ENCODE assay signal across 17 mouse cellular contexts in the genomic region with DNA sequence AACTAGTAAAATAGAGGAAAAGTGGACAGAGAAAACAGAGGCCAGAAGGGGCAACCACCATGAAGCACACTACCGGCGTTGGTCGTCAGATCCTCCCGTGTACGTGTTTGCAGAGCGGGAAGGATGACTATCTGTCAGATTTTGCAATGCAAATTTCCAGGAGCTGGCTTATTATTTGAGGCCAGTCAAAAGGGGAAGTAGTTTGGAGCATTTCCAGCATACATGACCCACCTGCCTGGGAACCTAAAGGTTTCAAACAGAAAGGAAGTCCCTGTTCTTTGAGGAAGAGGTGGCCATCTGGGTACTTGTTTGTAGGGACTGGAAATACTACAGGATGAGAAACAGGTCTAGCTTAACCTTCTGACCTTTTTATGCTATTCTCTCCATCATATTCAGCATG.
DNase-seq lines count a peak whose midpoint lies in the region; ATAC-seq and TF ChIP-seq lines count a peak whose summit lies in the region.
"Had no signal": no experiment of that assay in that cellular context is flagged by ENCODE, and none has a peak within 500 bp of the region (broad histone marks: within the 10 kb centered on the region; RNA-seq: fewer than 3 reads in every experiment).

No protein-coding gene starts in this region.

- TF ChIP-seq EP300 in CH12.LX (IDR thresholded peaks at IDR 0.05; ENCODE audit: low read length), result peak; percentile 84

- no peaks in the 10 kb centered on the region for H3K36me3 ChIP-seq in CH12.LX (replicated peaks in 1 of 2; ENCODE audit: control insufficient read depth in 1 of 2, insufficient read depth in 1 of 2, low read length in 1 of 2)
- no peaks in the 10 kb centered on the region for H3K36me3 ChIP-seq in splenic B cell, adult 2 months (ENCODE audit: control insufficient read depth, insufficient read depth, low read length, poor library complexity, severe bottlenecking)
- H3K36me3 ChIP-seq in midbrain, postnatal 0 days (ENCODE audit: insufficient read depth, low read length), result no peaks in the 10 kb centered on the region
- H3K36me3 ChIP-seq: embryonic facial prominence, embryonic 12.5 days; forebrain, embryonic 15.5 days; heart, embryonic 13.5 days; hindbrain, embryonic 12.5 days had no signal

- H3K4me2 ChIP-seq in CH12.LX (ENCODE audit: insufficient read depth, low read depth, poor library complexity, severe bottlenecking), result peak overlapping the region; percentile 75
- H3K4me2 ChIP-seq in midbrain, postnatal 0 days (ENCODE audit: low read depth, low read length, poor library complexity, severe bottlenecking), result no peak overlapping the region
- H3K4me2 ChIP-seq: embryonic facial prominence, embryonic 12.5 days; forebrain, embryonic 15.5 days; heart, embryonic 13.5 days; hindbrain, embryonic 12.5 days had no signal

- 82% methylated on average over 6 of the region's 6 CpGs for WGBS in midbrain, postnatal 0 days

- in situ Hi-C loops in CH12.LX (cut with MboI; ENCODE audit: low pct_ligation_motif_present, low pct_unique_long_range_greater_than_20kb, low sequenced_read_pairs), result no loop called here

- TF ChIP-seq RAD21 in CH12.LX (IDR thresholded peaks at IDR 0.05; ENCODE audit: low read depth, low read length), result no peak

- H3K9ac ChIP-seq in CH12.LX (ENCODE audit: insufficient read depth, low read depth), result no peak overlapping the region
- H3K9ac ChIP-seq in midbrain, postnatal 0 days (replicated peaks; ENCODE audit: low read length, poor library complexity, severe bottlenecking), result no peak overlapping the region
- H3K9ac ChIP-seq: embryonic facial prominence, embryonic 12.5 days; forebrain, embryonic 15.5 days; heart, embryonic 13.5 days; hindbrain, embryonic 12.5 days had no signal

- peak; percentile 78 for DNase-seq in A20 (ENCODE audit: low read depth, low spot score)
- DNase-seq in CH12.LX (ENCODE audit: extremely low read depth), result peak; percentile 90
- peak; percentile 30 for DNase-seq in splenic B cell, adult 2 months (ENCODE audit: low read depth, low spot score)
- no peak for DNase-seq in midbrain, postnatal 0 days (ENCODE audit: low spot score)
- no peak for DNase-seq in yolk sac, embryonic 10.5 days (ENCODE audit: low spot score)
- DNase-seq in testis, postnatal 10 days (ENCODE audit: low spot score), result no peak
- DNase-seq: adrenal gland, adult 8-10 months; adrenal gland, postnatal 36 days; cerebellum, adult 8-10 months; cerebellum, postnatal 14 days; heart, postnatal 36 days had no signal

- H3K4me1 ChIP-seq in CH12.LX (ENCODE audit: control insufficient read depth in 1 of 2, insufficient read depth in 2 of 2), result peaks cover 16 to 22% of the 10 kb centered on the region in 2 experiments
- H3K4me1 ChIP-seq in midbrain, postnatal 0 days (ENCODE audit: insufficient read depth, low read length), result no peaks in the 10 kb centered on the region
- H3K4me1 ChIP-seq: forebrain, embryonic 15.5 days; hindbrain, embryonic 12.5 days had no signal

- H3K9me3 ChIP-seq in CH12.LX (replicated peaks; ENCODE audit: low read length), result no peaks in the 10 kb centered on the region
- H3K9me3 ChIP-seq in midbrain, postnatal 0 days (ENCODE audit: low read length), result no peaks in the 10 kb centered on the region
- H3K9me3 ChIP-seq: embryonic facial prominence, embryonic 12.5 days; forebrain, embryonic 15.5 days; heart, embryonic 13.5 days; hindbrain, embryonic 12.5 days had no signal

- no peak for TF ChIP-seq POLR2A in CH12.LX (IDR thresholded peaks at IDR 0.05; ENCODE audit: low read depth, low read length)

- no peak for TF ChIP-seq CTCF in CH12.LX (conservative IDR thresholded peaks at IDR 0.05 in 1 of 2, IDR thresholded peaks at IDR 0.05 in 1 of 2; ENCODE audit: low read depth in 2 of 2, low read length in 2 of 2)
- no peak for TF ChIP-seq CTCF in midbrain, postnatal 0 days (IDR thresholded peaks at IDR 0.05)

- no peak overlapping the region for H3K27ac ChIP-seq in CH12.LX (ENCODE audit: insufficient read depth, low read depth)
- no peak overlapping the region for H3K27ac ChIP-seq in midbrain, postnatal 0 days (ENCODE audit: low read depth, low read length)
- H3K27ac ChIP-seq: embryonic facial prominence, embryonic 12.5 days; forebrain, embryonic 15.5 days; heart, embryonic 13.5 days; hindbrain, embryonic 12.5 days had no signal

- H3K4me3 ChIP-seq in CH12.LX (replicated peaks in 1 of 3; ENCODE audit: low read depth in 2 of 3, low read length in 2 of 3, poor library complexity in 1 of 3), result no peak overlapping the region
- H3K4me3 ChIP-seq in midbrain, postnatal 0 days (ENCODE audit: low read depth, low read length), result no peak overlapping the region
- H3K4me3 ChIP-seq: embryonic facial prominence, embryonic 12.5 days; forebrain, embryonic 15.5 days; heart, embryonic 13.5 days; hindbrain, embryonic 12.5 days had no signal

- ATAC-seq in hematopoietic stem cell, adult 5-6 weeks (replicated peaks in 1 of 2; ENCODE audit: insufficient read depth in 1 of 2, low FRiP score in 2 of 2, low TSS enrichment in 1 of 2, low read depth in 1 of 2, poor library complexity in 2 of 2, severe bottlenecking in 2 of 2), result peak; percentile 73 to 76
- no peak for ATAC-seq in midbrain, postnatal 0 days (ENCODE audit: low FRiP score)
- ATAC-seq: forebrain, embryonic 15.5 days; hindbrain, embryonic 16.5 days had no signal

- dilution Hi-C loops in CH12.LX (cut with MboI; ENCODE audit: extremely low pct_ligation_motif_present, extremely low pct_unique_long_range_greater_than_20kb, low sequenced_read_pairs), result no loop called here

- no peaks in the 10 kb centered on the region for H3K27me3 ChIP-seq in CH12.LX (replicated peaks)
- H3K27me3 ChIP-seq in splenic B cell, adult 2 months (ENCODE audit: control insufficient read depth, insufficient read depth, low read length, poor library complexity, severe bottlenecking), result no peaks in the 10 kb centered on the region
- no peaks in the 10 kb centered on the region for H3K27me3 ChIP-seq in midbrain, postnatal 0 days (ENCODE audit: insufficient read depth, low read length)
- H3K27me3 ChIP-seq: embryonic facial prominence, embryonic 12.5 days; forebrain, embryonic 15.5 days; heart, embryonic 13.5 days; hindbrain, embryonic 12.5 days had no signal

- no peaks in the 10 kb centered on the region for H3K79me2 ChIP-seq in CH12.LX (replicated peaks; ENCODE audit: control insufficient read depth, extremely low read depth, insufficient read depth, poor library complexity, severe bottlenecking)

TF ChIP-seq in CH12.LX, 34 proteins besides CTCF, POLR2A, EP300 and RAD21:
- TF ChIP-seq POLR2AphosphoS2 (IDR thresholded peaks at IDR 0.05; ENCODE audit: low read depth, low read length), result no peak
- no peak for TF ChIP-seq SIN3A (IDR thresholded peaks at IDR 0.05; ENCODE audit: low read length)
- peak; percentile 47 for TF ChIP-seq JUND (conservative IDR thresholded peaks at IDR 0.05; ENCODE audit: low read depth, low read length)
- TF ChIP-seq GABPA (IDR thresholded peaks at IDR 0.05; ENCODE audit: insufficient replicate concordance, low read depth, low read length), result no peak
- peak; percentile 60 for TF ChIP-seq ELF1 (IDR thresholded peaks at IDR 0.05; ENCODE audit: low read depth, low read length)
- no peak for TF ChIP-seq PAX5 (IDR thresholded peaks at IDR 0.05; ENCODE audit: low read length)
- TF ChIP-seq RCOR1 (conservative IDR thresholded peaks at IDR 0.05; ENCODE audit: low read depth, low read length), result no peak
- TF ChIP-seq NELFE (IDR thresholded peaks at IDR 0.05; ENCODE audit: low read depth, low read length), result no peak
- TF ChIP-seq ZMIZ1 (IDR thresholded peaks at IDR 0.05; ENCODE audit: low read depth, low read length), result no peak
- peak; percentile 37; the same call in 1 of the 2 replicates for TF ChIP-seq CHD1 (IDR thresholded peaks at IDR 0.05; ENCODE audit: low read depth, low read length)
- TF ChIP-seq UBTF (IDR thresholded peaks at IDR 0.05; ENCODE audit: low read depth, low read length), result no peak
- TF ChIP-seq USF1 (IDR thresholded peaks at IDR 0.05; ENCODE audit: low read depth, low read length), result no peak
- no peak for TF ChIP-seq MXI1 (IDR thresholded peaks at IDR 0.05; ENCODE audit: low read depth, low read length)
- TF ChIP-seq MAZ (IDR thresholded peaks at IDR 0.05; ENCODE audit: low read depth, low read length), result no peak
- TF ChIP-seq CHD2 (IDR thresholded peaks at IDR 0.05; ENCODE audit: low read length), result no peak
- TF ChIP-seq JUN (IDR thresholded peaks at IDR 0.05; ENCODE audit: insufficient read depth, low read depth, low read length), result peak; percentile 24; the same call in 1 of the 2 replicates
- TF ChIP-seq TCF12 (IDR thresholded peaks at IDR 0.05; ENCODE audit: low read depth, low read length), result peak; percentile 48
- no peak for TF ChIP-seq KAT2A (IDR thresholded peaks at IDR 0.05; ENCODE audit: insufficient replicate concordance, low read length)
- TF ChIP-seq IRF4 (IDR thresholded peaks at IDR 0.05; ENCODE audit: low read depth, low read length), result peak; percentile 64
- TF ChIP-seq NRF1 (IDR thresholded peaks at IDR 0.05; ENCODE audit: low read depth, low read length), result no peak
- no peak for TF ChIP-seq ZKSCAN1 (IDR thresholded peaks at IDR 0.05; ENCODE audit: borderline replicate concordance, low read depth, low read length)
- no peak for TF ChIP-seq SMC3 (IDR thresholded peaks at IDR 0.05; ENCODE audit: low read depth, low read length)
- no peak for TF ChIP-seq ZC3H11A (IDR thresholded peaks at IDR 0.05; ENCODE audit: low read depth, low read length)
- peak; percentile 72; the same call in 1 of the 2 replicates for TF ChIP-seq E2F4 (IDR thresholded peaks at IDR 0.05; ENCODE audit: insufficient replicate concordance, low read depth, low read length)
- TF ChIP-seq MEF2A (IDR thresholded peaks at IDR 0.05; ENCODE audit: borderline replicate concordance, low read depth, low read length), result peak; percentile 71; the same call in 1 of the 2 replicates
- TF ChIP-seq MYC (IDR thresholded peaks at IDR 0.05; ENCODE audit: low read depth, low read length), result peak; percentile 42; the same call in 1 of the 2 replicates
- TF ChIP-seq USF2 (conservative IDR thresholded peaks at IDR 0.05; ENCODE audit: low read depth, low read length), result no peak
- no peak for TF ChIP-seq ZNF384 (IDR thresholded peaks at IDR 0.05; ENCODE audit: low read depth, low read length)
- TF ChIP-seq ETS1 (conservative IDR thresholded peaks at IDR 0.05; ENCODE audit: low read depth, low read length), result peak; percentile 72
- TF ChIP-seq MAFK (IDR thresholded peaks at IDR 0.05; ENCODE audit: insufficient replicate concordance, low read length), result 0 out of 2 replicates have a peak, but pooled peaks have one; percentile 41
- 0 out of 2 replicates have a peak, but pooled peaks have one; percentile 45 for TF ChIP-seq TBP (conservative IDR thresholded peaks at IDR 0.05; ENCODE audit: low read depth, low read length)
- no peak for TF ChIP-seq HCFC1 (IDR thresholded peaks at IDR 0.05; ENCODE audit: low read depth, low read length)
- peak; percentile 73 for TF ChIP-seq BHLHE40 (IDR thresholded peaks at IDR 0.05; ENCODE audit: low read depth, low read length)
- no peak for TF ChIP-seq MAX (IDR thresholded peaks at IDR 0.05; ENCODE audit: low read length)

Comparison
In these comparisons a context has a peak if more than half of its experiments do, and no peak if none do; other contexts are left out.
1. DNase-seq: peak in A20 (single experiment), CH12.LX (single experiment) and splenic B cell, adult 2 months (single experiment); none in midbrain, postnatal 0 days (single experiment), yolk sac, embryonic 10.5 days (single experiment) and testis, postnatal 10 days (single experiment).